Mouse (Mus musculus): Measurements from ENCODE around the gene Dand5. TPM values are rescaled to one million over a fixed set of nuclear protein-coding genes. Genes with fewer than 3 reads are reported as not detected.

The Dand5 gene
- 5.8 and 6.4 TPM in 2 replicates for polyA plus RNA-seq (2015; fragmentation: Nextera tagmentation; extraction: Ambion mirVana)

DNA sequence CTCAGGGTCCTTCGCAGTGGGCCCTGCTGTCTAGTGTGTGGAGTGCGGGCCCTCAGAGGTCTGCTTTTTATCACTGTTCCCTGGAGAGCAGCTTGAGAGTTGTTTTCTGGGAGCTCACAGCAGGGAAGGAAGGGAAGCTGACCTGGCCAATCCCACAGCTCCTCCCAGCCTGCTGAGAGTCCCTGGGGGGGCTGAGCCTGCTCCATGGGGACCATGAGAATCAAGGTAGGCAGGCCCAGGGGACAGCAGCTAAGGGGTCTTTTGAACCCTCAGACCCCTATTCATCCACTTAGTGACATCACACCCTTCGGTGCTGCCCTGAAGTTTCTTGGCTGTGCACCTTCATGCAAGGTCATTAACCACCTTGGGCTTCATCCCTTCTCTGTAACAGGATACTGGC lies at the start of gene Dand5:
Dand5 (minus strand) TSS at position 101 of the 400 bp plus-strand sequence.
- no peak within 1 kb of the TSS for H3K9ac ChIP-seq

DNA sequence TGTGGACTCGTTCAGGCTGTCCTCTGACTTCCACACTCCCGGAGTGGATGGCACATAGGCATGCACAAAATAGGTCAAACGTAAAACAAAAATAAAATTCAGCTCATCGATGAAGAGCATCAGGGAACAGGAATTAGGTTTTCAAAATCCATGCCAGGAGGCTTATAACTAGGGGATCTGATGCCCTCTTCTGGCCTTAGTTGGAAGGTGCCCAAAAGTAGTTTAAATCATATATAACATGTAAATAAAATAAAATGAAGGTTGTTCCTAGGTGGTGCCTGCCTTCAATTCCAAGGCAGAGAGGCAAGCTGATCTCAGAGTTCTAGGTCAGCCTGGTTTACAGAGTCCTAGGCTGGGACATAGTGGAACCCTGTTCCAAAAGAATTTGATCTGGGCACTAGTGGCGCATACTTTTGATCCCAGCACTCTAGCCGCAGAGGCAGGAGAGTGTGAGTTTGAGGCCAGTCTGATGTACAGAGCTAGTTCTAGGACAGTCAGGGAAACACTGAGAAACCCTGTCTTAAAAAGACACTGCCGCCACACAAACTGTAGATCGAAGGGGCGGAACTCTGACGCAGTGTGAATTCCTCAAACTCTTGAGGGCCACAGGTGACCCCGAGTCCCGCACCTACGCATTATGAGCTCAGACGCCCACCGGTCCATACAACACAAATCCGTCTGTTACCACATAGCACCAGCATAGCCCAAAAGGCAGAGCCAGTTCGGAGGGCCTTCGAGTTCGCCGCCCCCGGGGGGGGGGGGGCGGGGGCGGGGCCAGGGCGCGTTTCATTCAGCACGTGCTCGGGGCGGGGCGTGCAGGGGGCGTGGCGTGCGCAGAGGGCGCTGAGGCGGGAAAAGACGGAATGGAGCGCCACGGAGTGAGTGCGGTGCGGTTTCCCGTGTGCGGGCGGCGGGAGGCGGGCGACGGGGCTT lies 49.0 kb upstream of the Dand5 start, which contains the start of gene Syce2:
Syce2 (plus strand) TSS at position 736 of the 933 bp plus-strand sequence.
- peak; percentile 71 for ATAC-seq (replicated peaks; ENCODE audit: insufficient number of reproducible peaks, insufficient read depth, low FRiP score, low read depth)
- no peaks in the 10 kb centered on the region for H3K9me3 ChIP-seq (replicated peaks)
- H3K27me3 ChIP-seq = no peaks in the 10 kb centered on the region
- peak within 1 kb of the TSS; percentile 59 for H3K9ac ChIP-seq
- H3K36me3 ChIP-seq = peaks cover 25% of the 10 kb centered on the region
- H3K27ac ChIP-seq = no peak within 1 kb of the TSS
- 11% methylated on average over 44 of the region's 46 CpGs for WGBS
- H3K4me1 ChIP-seq (replicated peaks) = peaks cover 14% of the 10 kb centered on the region
- H3K4me3 ChIP-seq = peak within 1 kb of the TSS; percentile 53
- H3K4me2 ChIP-seq = peak within 1 kb of the TSS; percentile 88

More for the DNA sequence above, at the start of gene Dand5:
- Histone ChIP-seq H3K27me3 (no peaks in the 10 kb centered on the region), H3K36me3 (no peaks in the 10 kb centered on the region), H3K4me2 (peak within 1 kb of the TSS; percentile 46), H3K4me1 (replicated peaks) (peaks cover 13% of the 10 kb centered on the region), H3K4me3 (no peak within 1 kb of the TSS), H3K9me3 (replicated peaks) (no peaks in the 10 kb centered on the region), H3K27ac (no peak within 1 kb of the TSS)
- ATAC-seq (replicated peaks; ENCODE audit: insufficient number of reproducible peaks, insufficient read depth, low FRiP score, low read depth) = no peak; the same call in 1 of the 2 replicates
- WGBS = 43% methylated on average over 3 of the region's 3 CpGs

DNA sequence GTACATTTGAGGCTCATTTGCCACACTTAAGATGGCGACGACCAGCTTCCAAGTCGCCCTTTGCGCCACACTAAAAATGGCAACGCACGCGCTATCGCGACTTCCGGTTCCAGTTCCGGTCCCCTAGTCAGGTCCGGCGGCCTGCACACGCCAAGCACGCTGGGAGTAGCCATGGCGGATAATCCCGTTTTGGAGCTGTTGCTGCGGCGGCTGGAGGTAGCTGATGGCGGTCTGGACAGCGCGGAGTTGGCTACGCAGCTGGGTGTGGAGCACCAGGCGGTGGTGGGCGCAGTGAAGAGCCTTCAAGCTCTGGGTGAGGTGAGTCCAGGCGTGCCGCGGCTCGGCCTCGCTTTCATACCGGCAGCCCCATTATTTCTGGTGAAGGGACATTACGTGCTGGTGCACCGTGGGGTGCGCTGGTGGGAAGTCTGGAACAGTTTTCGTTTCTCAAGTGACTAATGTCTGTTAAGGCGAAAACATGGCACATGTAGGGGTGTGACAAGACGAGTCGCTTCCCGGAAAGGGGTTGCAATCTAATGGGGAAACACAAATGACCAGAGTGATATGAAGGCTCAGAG lies 34.3 kb upstream of the Dand5 start, which contains the start of gene Farsa:
Farsa (plus strand) TSS at position 126 of the 578 bp plus-strand sequence.
- Histone ChIP-seq H3K36me3 (peaks cover 24% of the 10 kb centered on the region), H3K4me3 (peak within 1 kb of the TSS; percentile 93), H3K27ac (peak within 1 kb of the TSS; percentile 86), H3K27me3 (no peaks in the 10 kb centered on the region), H3K9ac (peak within 1 kb of the TSS; percentile 90), H3K9me3 (replicated peaks) (no peaks in the 10 kb centered on the region), H3K4me2 (peak within 1 kb of the TSS; percentile 77), H3K4me1 (replicated peaks) (peaks cover 14% of the 10 kb centered on the region)
- under 1% methylated on average over 39 of the region's 39 CpGs for WGBS
- peak; percentile 91 for ATAC-seq (replicated peaks; ENCODE audit: insufficient number of reproducible peaks, insufficient read depth, low FRiP score, low read depth)

DNA sequence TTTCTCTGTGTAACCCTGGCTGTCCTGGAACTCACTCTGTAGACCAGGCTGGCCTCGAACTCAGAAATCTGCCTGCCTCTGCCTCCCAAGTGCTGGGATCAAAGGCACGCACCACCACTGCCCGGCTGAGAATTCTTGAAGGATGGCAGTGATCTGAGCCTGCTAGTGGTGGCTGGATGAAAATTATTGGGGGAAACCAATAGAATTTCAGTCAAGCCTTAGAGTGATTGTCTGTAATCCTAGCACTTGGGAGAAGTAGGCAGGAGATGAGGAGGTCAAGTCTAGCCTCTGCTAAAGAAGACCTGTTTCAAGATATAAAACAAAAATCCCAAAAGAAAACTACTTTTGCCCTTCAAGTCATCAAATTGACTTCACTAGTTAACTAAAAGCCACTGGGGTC lies 33.8 kb upstream of the Dand5 start:
- ATAC-seq (replicated peaks; ENCODE audit: insufficient number of reproducible peaks, insufficient read depth, low FRiP score, low read depth) = no peak
- Histone ChIP-seq H3K9ac (no peak overlapping the region), H3K36me3 (peaks cover 18% of the 10 kb centered on the region), H3K4me3 (peak overlapping the region; percentile 93), H3K9me3 (replicated peaks) (no peaks in the 10 kb centered on the region), H3K4me2 (peak overlapping the region; percentile 77; the same call in 1 of the 2 replicates), H3K27ac (no peak overlapping the region), H3K27me3 (no peaks in the 10 kb centered on the region), H3K4me1 (replicated peaks) (peaks cover 14% of the 10 kb centered on the region)
- WGBS = 86% methylated on average over 3 of the region's 3 CpGs

DNA sequence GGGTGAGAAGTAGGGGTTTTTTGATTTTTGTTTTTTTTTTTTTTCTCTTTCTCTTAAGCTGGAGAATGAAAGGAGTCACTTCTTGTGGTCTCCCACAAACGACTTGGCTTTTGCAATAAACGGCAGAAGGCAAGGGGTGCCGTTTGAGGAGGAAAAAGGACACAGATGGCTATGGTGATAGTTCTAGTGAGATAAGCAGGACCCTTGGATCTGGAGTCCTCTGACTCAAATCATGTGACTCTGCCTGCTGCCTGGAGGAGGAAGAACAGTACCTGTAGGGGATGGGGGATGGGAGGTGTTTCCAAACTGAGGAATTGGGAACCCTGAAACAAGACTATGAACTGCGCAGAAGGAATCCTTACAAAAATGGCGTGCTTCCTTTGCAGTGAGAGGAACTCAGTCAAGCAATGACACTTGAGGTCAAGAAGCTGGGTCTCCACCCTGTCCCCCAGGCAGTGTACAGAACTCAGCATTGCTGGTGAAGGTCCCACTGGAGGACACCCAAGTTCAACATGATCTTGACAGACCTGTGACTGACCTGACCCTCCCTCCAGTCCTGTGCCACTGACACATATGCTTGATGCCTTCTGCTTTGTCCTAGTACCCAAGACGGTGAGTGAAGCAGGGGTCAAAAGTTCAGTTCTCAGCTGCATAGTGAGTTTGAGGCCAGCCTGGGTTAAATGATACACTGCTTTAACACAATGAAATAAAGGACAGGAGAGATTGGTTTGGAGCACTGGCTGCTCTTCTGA lies 25.2 kb upstream of the Dand5 start:
- peak overlapping the region; percentile 66 for H3K9ac ChIP-seq
- H3K27ac ChIP-seq = peak overlapping the region; percentile 86
- peak overlapping the region; percentile 74 for H3K4me2 ChIP-seq
- peaks cover 23% of the 10 kb centered on the region for H3K36me3 ChIP-seq
- 38% methylated on average over 6 of the region's 6 CpGs for WGBS
- H3K27me3 ChIP-seq = no peaks in the 10 kb centered on the region
- H3K4me3 ChIP-seq = peak overlapping the region; percentile 79
- peaks cover 35% of the 10 kb centered on the region for H3K4me1 ChIP-seq (replicated peaks)
- H3K9me3 ChIP-seq (replicated peaks) = no peaks in the 10 kb centered on the region
- ATAC-seq (replicated peaks; ENCODE audit: insufficient number of reproducible peaks, insufficient read depth, low FRiP score, low read depth) = no peak

DNA sequence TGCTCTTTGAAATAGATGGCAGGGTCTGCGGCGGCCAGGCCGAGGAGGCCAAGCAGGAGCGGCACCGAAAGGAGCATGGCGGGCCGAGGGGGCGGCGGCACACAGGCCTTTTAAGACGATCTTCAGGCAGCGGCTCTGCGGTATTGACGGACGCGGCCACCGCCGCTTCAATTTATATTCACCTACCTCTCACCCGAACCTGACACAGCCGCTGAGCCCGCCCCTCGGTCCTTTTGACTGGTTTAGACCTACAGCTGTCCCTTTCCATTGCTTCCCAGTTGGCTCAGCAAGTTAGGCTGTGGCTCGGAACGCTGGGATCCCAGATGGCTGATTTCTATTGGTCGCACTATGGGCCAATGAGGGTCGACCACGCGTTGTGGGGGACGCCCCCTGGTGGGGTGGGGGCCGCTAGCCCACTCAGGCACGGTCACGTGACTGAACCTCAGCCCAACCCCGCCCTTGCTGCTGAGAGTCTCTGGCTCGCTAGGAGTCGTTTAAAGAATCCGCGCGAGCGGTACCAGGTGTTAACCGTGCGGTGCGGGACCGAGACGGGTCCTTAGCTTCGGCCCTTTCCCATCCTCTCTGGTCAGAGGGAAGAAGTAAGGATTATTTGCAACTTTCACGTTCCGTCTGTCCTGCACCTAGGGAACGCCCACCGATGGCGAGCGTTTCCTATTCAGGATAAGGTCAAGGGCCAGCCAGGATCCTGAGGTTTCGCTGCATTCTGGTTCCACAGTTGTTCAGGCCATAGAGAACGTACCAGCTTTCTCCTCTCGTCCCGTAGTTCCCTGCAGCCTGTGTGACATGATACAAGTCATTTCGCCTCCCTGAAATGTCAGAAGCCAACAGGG lies 24.3 kb upstream of the Dand5 start, which contains the start of gene Calr:
Calr (minus strand) TSS at position 213 of the 851 bp plus-strand sequence.
- under 1% methylated on average over 55 of the region's 55 CpGs for WGBS
- peak within 1 kb of the TSS; percentile 82 for H3K4me2 ChIP-seq
- H3K9me3 ChIP-seq (replicated peaks) = no peaks in the 10 kb centered on the region
- peak within 1 kb of the TSS; percentile 79 for H3K4me3 ChIP-seq
- H3K27ac ChIP-seq = peak within 1 kb of the TSS; percentile 86
- no peaks in the 10 kb centered on the region for H3K27me3 ChIP-seq
- peaks cover 35% of the 10 kb centered on the region for H3K4me1 ChIP-seq (replicated peaks)
- peak within 1 kb of the TSS; percentile 91 for H3K9ac ChIP-seq
- peak; percentile 99 for ATAC-seq (replicated peaks; ENCODE audit: insufficient number of reproducible peaks, insufficient read depth, low FRiP score, low read depth)
- H3K36me3 ChIP-seq = peaks cover 32% of the 10 kb centered on the region

DNA sequence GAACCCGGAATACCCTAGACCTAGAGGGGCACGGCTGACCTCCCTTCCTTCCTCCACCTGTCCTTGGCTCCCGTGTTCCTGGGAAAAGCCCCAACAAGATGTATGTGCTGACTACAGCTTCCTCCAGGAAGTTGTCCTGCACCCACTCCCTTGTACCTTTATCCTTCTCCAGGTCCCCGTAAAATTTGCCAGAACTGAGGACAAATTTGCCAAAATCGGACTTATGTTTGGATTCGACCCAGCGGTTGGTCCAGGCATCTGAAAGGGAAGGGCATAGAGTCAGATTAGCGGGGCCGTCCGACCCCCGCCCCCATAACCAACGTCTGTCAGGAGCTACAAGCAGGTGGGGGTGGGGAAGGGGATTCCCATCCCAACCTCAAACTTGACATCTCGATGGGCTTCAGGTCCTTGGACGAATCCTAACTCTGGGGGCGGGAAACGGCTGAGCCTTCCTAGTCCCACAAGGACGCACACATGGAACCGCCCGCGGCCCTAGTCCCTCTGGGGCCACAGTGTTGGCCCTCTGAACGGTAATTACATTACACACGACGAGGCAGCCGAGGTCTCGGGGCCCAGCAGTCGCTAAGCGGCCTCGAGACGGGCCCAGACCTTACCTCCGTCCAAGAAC lies 23.6 kb upstream of the Dand5 start:
- peaks cover 35% of the 10 kb centered on the region for H3K4me1 ChIP-seq (replicated peaks)
- peak overlapping the region; percentile 86 for H3K27ac ChIP-seq
- H3K4me3 ChIP-seq = peak overlapping the region; percentile 79
- H3K4me2 ChIP-seq = peak overlapping the region; percentile 82
- under 1% methylated on average over 30 of the region's 30 CpGs for WGBS
- no peaks in the 10 kb centered on the region for H3K9me3 ChIP-seq (replicated peaks)
- peak overlapping the region; percentile 91 for H3K9ac ChIP-seq
- H3K27me3 ChIP-seq = no peaks in the 10 kb centered on the region
- H3K36me3 ChIP-seq = peaks cover 39% of the 10 kb centered on the region
- ATAC-seq (replicated peaks; ENCODE audit: insufficient number of reproducible peaks, insufficient read depth, low FRiP score, low read depth) = peak; percentile 1; the same call in 1 of the 2 replicates

DNA sequence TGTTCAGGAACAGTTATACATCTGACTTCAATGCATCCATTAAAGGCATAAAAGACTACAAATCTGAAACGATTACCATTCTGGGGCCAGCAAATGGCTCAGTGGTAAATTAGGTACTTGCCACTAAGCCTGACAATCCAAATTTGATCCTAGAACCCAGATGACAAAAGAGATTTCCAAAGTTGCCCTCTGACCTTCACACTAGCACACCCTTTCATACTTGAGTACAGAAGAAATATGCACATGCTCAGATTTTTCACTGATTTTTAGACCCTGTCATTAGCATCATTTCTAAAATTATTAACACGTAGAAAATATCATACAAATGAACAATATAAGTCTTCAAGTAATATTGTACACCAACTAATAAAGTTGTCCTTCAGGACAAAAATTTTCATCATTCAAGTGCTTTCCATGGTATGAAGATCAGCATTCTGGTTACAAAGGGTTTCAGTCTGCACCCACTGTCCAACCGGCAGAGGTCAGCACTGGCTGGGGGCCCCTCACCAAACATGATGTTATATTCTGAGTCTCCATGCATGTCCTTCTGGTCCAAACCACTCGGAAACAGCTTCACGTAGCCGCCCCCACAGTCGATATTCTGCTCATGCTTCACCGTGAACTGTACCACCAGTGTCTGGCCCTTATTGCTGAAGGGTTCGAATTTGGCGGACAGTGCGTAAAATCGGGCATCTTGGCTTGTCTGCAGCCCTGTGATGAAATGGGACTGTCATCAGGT lies 22.9 kb upstream of the Dand5 start:
- peaks cover 39% of the 10 kb centered on the region for H3K36me3 ChIP-seq
- 11% methylated on average over 12 of the region's 12 CpGs for WGBS

DNA sequence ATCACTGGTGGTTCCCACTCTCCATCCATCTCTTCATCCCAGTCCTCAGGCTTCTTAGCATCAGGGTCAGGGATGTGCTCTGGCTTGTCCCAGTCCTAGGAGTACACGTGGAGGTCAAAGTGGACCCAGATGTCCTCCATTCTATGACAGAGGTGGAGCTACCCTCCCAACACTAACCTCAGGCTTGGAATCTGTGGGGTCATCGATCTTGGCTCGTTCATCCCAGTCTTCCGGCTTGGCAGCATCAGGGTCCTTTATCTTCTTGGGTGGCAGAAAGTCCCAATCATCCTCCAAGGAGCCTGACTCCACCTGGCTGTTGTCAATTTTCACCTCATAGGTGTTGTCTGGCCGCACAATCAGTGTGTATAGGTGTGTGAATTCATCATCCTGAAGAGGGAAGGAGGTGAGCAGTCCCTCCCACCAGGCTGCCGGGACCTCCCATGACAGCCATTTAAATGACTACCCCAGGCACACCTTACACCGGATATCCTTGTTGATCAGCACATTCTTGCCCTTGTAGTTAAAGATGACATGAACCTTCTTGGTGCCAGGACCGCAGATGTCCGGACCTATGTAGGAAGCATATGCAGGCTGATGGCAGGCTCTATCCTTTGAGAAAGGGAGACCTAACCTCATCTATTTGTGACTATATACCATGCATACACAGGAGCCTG lies 21.9 kb upstream of the Dand5 start:
- no peaks in the 10 kb centered on the region for H3K27me3 ChIP-seq
- ATAC-seq (replicated peaks; ENCODE audit: insufficient number of reproducible peaks, insufficient read depth, low FRiP score, low read depth) = no peak
- no peak overlapping the region for H3K27ac ChIP-seq
- peak overlapping the region; percentile 91 for H3K9ac ChIP-seq
- 69% methylated on average over 9 of the region's 9 CpGs for WGBS
- peaks cover 35% of the 10 kb centered on the region for H3K4me1 ChIP-seq (replicated peaks)
- peaks cover 39% of the 10 kb centered on the region for H3K36me3 ChIP-seq
- H3K4me2 ChIP-seq = peak overlapping the region; percentile 82
- no peaks in the 10 kb centered on the region for H3K9me3 ChIP-seq (replicated peaks)
- peak overlapping the region; percentile 79 for H3K4me3 ChIP-seq

More for the DNA sequence above, 22.9 kb upstream of the Dand5 start:
- Histone ChIP-seq H3K27ac (peak overlapping the region; percentile 86), H3K27me3 (no peaks in the 10 kb centered on the region), H3K4me1 (replicated peaks) (peaks cover 35% of the 10 kb centered on the region), H3K4me3 (peak overlapping the region; percentile 79), H3K9me3 (replicated peaks) (no peaks in the 10 kb centered on the region), H3K9ac (peak overlapping the region; percentile 91), H3K4me2 (peak overlapping the region; percentile 82)
- no peak for ATAC-seq (replicated peaks; ENCODE audit: insufficient number of reproducible peaks, insufficient read depth, low FRiP score, low read depth)

Measured in heart, embryonic 15.5 days (tissue).